Mouse (Mus musculus) intestine, postnatal 0 days (tissue): ENCODE measurements around the gene Bcat1. TPM values are rescaled to one million over a fixed set of nuclear protein-coding genes. Genes with fewer than 3 reads are reported as not detected.

Experiments
- ATAC-seq: fragments of 200-750 bp; cut with Nextera tagmentation; 2 replicates; pipeline ENCODE4 v1.8.0; 2017; ENCODE audit warnings: mild to moderate bottlenecking, moderate TSS enrichment, moderate library complexity
- H3K27ac ChIP-seq: fragments of 300-500 bp; sonication (generic); 2 replicates; pipeline ENCODE4 v1.5.1; 2014; ENCODE audit warnings: mild to moderate bottlenecking, low read depth, low read length, moderate library complexity
- H3K27me3 ChIP-seq: fragments of 300-500 bp; sonication (generic); replicated peaks from 2 replicates; pipeline ENCODE4 v1.6.1; 2014; ENCODE audit warnings: low read length, mixed read lengths; ENCODE audit not compliant: control insufficient read depth, insufficient read depth
- H3K36me3 ChIP-seq: fragments of 300-500 bp; sonication (generic); 2 replicates; pipeline ENCODE4 v1.6.1; 2014; ENCODE audit warnings: mild to moderate bottlenecking, moderate library complexity; ENCODE audit not compliant: control insufficient read depth, insufficient read depth
- H3K4me1 ChIP-seq: fragments of 300-500 bp; sonication (generic); replicated peaks from 2 replicates; pipeline ENCODE4 v1.6.1; 2014; ENCODE audit warnings: antibody characterized with exemption, low read length, mixed read lengths; ENCODE audit not compliant: control insufficient read depth, insufficient read depth
- H3K4me2 ChIP-seq: fragments of 300-500 bp; sonication (generic); replicated peaks from 2 replicates; pipeline ENCODE4 v1.6.1; 2014; ENCODE audit warnings: low read depth, mild to moderate bottlenecking, moderate library complexity
- H3K4me3 ChIP-seq: fragments of 300-500 bp; sonication (generic); 2 replicates; pipeline ENCODE4 v1.5.1; 2014; ENCODE audit warnings: low read depth, low read length
- H3K9ac ChIP-seq: fragments of 300-500 bp; sonication (generic); 2 replicates; pipeline ENCODE4 v1.6.1; 2014; ENCODE audit warnings: mild to moderate bottlenecking, low read depth, low read length
- H3K9me3 ChIP-seq: fragments of 300-500 bp; sonication (generic); 2 replicates; pipeline ENCODE4 v1.6.1; 2016; ENCODE audit warnings: mixed run types; ENCODE audit not compliant: control insufficient read depth
- CTCF ChIP-seq: sonication (generic); IDR thresholded peaks from 2 replicates; pipeline ENCODE4 v1.5.1; 2016; ENCODE audit warnings: low read depth, mild to moderate bottlenecking, control low read depth, antibody characterized with exemption, moderate library complexity
- WGBS: fragments of 180-500 bp; shearing (Covaris S2); extraction: QIAGEN DNeasy Blood & Tissue Kit; methylation state at CpG from one replicate; pipeline ENCODE4 v1.1.7; 2014; 5-methylcytosine and 5-hydroxymethylcytosine counted together
- polyA plus RNA-seq: library from polyadenylated mRNA; unstranded; fragments of >200 nt; fragmentation: Nextera tagmentation; extraction: Ambion mirVana; gene quantifications from 2 replicates; pipeline ENCODE4 v1.2.1, GENCODE M21; 2015

Gene Bcat1
- polyA plus RNA-seq, 1 experiment from 2014 or later: 1.0 TPM

DNA sequence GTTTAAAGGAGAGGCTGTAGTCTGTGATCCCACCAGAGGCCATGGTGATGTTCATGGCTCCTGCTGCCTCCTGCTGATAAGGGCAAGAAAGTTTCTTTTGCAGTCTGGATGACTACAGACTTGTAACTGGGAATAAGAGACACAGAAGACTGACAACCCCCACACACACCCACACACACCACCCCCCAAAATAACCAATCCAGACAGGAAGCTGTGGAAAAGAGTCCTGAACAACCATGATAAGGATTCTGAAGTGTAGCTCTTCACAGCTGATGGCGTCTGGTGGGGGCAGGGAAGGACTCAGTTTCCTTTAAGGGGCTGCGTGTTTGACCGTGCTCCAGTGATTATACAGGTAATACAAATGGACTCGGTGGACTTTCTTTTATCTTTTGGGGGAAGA, 13.4 kb upstream of the Bcat1 start:
- H3K9ac ChIP-seq: no peak overlapping the region
- H3K27me3 ChIP-seq: 0 out of 2 replicates have a peak, but pooled peaks cover 2% of the 10 kb centered on the region
- no peaks in the 10 kb centered on the region for H3K36me3 ChIP-seq
- ATAC-seq: no peak
- no peaks in the 10 kb centered on the region for H3K4me1 ChIP-seq
- no peaks in the 10 kb centered on the region for H3K9me3 ChIP-seq
- no peak overlapping the region for H3K4me2 ChIP-seq
- no peak overlapping the region for H3K27ac ChIP-seq
- no peak overlapping the region for H3K4me3 ChIP-seq
- TF ChIP-seq CTCF: no peak
- WGBS: 82% methylated on average over 4 of the region's 4 CpGs

DNA sequence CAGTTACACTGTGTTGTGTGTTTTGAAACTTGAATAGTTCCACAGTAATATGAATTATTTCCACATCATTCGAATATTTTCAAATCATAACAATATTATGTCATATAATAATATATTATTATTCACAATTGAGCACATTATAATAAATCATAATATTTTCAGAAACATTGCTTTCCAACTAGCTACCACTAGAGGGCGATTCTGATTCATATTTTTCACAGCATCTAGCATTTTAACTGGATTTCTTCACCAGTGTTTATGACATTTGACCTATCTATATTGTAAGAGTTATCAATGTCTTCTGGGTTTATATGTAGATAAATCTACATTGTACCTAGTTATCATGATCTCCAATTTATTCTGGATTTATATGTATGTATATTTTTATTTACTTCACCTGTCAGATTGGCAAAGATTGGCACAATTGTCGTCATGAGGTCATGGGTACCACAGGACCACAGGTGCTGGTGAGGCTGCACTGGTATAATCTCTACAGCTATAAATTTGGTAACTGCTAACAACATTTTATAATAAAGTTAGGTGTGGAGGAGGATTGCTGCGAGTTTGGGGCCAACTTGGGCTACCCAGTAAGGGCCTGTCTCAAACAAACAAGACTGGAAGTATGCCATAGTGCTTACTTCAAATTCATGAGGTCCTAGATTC, 12.6 kb upstream of the Bcat1 start:
- WGBS: 48% methylated on average over 4 of the region's 4 CpGs
- no peak overlapping the region for H3K9ac ChIP-seq
- ATAC-seq: no peak
- no peaks in the 10 kb centered on the region for H3K36me3 ChIP-seq
- H3K9me3 ChIP-seq: no peaks in the 10 kb centered on the region
- no peak overlapping the region for H3K27ac ChIP-seq
- H3K27me3 ChIP-seq: 0 out of 2 replicates have a peak, but pooled peaks cover 2% of the 10 kb centered on the region
- no peak overlapping the region for H3K4me3 ChIP-seq
- TF ChIP-seq CTCF: peak; percentile 73
- H3K4me1 ChIP-seq: no peaks in the 10 kb centered on the region
- H3K4me2 ChIP-seq: no peak overlapping the region

DNA sequence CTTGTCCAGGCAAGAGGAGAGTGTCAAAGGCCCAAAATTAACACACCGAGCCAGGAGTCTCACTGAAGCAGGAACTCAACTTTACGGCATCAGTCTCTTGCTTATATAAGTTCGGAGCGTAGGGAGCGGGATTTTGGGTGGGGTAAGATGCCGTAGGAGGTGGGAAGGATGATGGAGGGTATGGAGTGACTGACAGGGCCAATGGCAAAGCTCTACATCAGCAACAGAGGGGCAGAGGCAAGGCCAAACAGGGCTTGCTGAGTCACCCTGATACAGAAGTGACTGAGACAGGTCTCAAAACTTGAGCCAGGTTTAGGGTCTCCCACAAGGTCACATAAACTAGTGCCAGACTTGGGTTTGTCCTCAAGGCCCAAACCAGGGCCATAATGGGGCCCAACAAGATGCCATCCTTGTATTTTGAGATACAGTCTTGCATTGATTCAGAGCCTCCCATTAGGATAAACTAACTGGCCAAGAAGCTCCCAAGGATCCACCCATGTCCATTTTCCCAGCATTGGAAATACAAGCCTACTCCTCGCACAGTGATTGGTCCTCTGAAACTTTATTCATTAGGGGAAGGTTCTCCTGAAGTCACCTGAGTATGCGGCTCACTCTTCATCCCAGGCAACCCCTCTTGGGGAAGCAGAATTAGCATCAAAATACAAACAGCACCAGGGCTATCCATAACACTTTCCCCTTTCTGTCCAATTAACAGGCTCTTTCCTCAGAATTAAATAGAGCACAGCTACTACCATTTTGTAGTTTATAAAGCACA, 8.5 kb upstream of the Bcat1 start:
- Histone ChIP-seq H3K9ac (no peak overlapping the region), H3K9me3 (no peaks in the 10 kb centered on the region), H3K27me3 (no peaks in the 10 kb centered on the region), H3K4me2 (no peak overlapping the region), H3K4me1 (no peaks in the 10 kb centered on the region), H3K36me3 (no peaks in the 10 kb centered on the region), H3K27ac (no peak overlapping the region), H3K4me3 (no peak overlapping the region)
- 93% methylated on average over 8 of the region's 8 CpGs for WGBS
- no peak for ATAC-seq
- no peak for TF ChIP-seq CTCF

DNA sequence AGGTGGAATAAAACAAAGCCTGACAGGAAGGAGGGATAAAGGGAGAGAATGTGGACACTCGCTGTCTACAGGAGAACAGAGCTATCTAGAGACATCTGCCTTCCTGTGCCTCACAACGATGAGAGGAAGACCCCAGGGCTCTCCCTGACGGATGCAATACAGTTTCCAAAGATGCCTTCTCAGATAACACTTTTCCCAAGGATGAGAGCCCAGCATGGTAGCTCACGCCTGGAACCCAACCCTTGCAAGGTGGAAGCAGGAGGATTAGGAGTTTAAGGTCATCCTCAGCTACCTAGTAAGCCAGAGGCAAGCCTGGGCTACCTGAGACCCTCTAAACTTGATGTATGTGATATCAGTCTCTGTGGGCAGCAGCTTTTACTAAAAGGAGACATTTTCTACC, 5.7 kb upstream of the Bcat1 start:
- Histone ChIP-seq H3K27ac (no peak overlapping the region), H3K9ac (no peak overlapping the region), H3K4me3 (no peak overlapping the region), H3K27me3 (no peaks in the 10 kb centered on the region; the same call in 1 of the 2 replicates), H3K9me3 (no peaks in the 10 kb centered on the region), H3K4me1 (no peaks in the 10 kb centered on the region), H3K36me3 (no peaks in the 10 kb centered on the region), H3K4me2 (no peak overlapping the region)
- WGBS: 73% methylated on average over 4 of the region's 4 CpGs
- no peak for TF ChIP-seq CTCF
- ATAC-seq: no peak

DNA sequence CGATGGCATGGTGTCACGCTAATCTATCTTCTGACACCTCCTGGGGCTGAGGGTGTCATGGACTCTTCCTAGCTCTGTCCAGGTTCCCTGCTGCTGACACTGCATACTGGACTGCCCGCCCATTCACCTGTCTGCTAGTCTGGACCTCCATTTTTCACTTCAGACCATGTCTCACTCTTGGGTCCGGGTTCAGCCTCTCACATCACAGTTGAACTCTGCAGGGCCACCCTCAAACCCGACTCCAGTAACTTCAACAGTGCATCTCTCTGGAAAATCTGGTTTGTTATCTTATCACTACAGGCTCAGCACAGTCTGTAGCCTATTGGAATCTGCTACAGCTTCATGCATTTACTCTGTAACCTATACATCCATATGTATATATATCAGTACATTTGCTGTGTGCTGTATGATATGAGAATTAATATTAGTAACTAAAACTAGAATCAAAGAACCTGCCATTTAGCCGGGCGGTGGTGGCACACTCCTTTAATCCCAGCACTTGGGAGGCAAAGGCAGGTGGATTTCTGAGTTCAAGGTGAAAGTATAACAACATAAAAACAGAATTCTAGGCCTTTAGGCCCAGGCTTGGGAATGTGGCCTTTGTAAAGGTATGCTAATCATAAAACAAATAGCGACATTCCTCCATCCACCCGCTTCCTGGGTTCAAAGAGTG, 3.2 kb upstream of the Bcat1 start:
- H3K27ac ChIP-seq: no peak overlapping the region
- no peak for TF ChIP-seq CTCF
- H3K4me1 ChIP-seq: 0 out of 2 replicates have a peak, but pooled peaks cover 3% of the 10 kb centered on the region
- H3K9ac ChIP-seq: no peak overlapping the region
- no peak for ATAC-seq
- H3K27me3 ChIP-seq: peaks cover 20% of the 10 kb centered on the region
- H3K4me2 ChIP-seq: no peak overlapping the region
- 73% methylated on average over 8 of the region's 9 CpGs for WGBS
- H3K9me3 ChIP-seq: no peaks in the 10 kb centered on the region
- no peak overlapping the region for H3K4me3 ChIP-seq
- H3K36me3 ChIP-seq: no peaks in the 10 kb centered on the region

DNA sequence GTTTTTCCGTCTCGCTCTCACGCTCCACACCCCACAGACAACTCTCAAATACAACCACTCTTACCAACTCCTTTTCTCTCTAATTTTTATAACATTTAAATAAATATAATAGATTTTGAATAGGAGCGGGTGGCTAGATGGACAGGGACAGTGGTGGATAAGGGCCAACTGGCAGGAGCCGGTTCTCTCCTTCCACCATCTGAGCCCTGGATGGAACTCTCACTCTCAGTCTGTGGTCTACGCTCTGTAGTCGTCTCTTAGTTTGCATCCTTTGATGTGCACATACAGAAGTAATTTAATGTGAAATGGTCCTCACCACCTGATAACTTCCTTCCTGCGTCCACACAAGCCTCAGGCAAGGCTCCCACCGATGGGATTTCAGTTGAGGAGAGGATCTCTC, 302 bp upstream of the Bcat1 start:
- 0 out of 2 replicates have a peak, but pooled peaks cover 3% of the 10 kb centered on the region for H3K4me1 ChIP-seq
- 34% methylated on average over 9 of the region's 9 CpGs for WGBS
- H3K36me3 ChIP-seq: no peaks in the 10 kb centered on the region
- no peak for ATAC-seq
- no peak for TF ChIP-seq CTCF
- H3K27me3 ChIP-seq: peaks cover 21% of the 10 kb centered on the region
- H3K9ac ChIP-seq: no peak overlapping the region
- H3K4me3 ChIP-seq: no peak overlapping the region
- H3K4me2 ChIP-seq: no peak overlapping the region
- H3K27ac ChIP-seq: no peak overlapping the region
- H3K9me3 ChIP-seq: no peaks in the 10 kb centered on the region
